In the genomic region with DNA sequence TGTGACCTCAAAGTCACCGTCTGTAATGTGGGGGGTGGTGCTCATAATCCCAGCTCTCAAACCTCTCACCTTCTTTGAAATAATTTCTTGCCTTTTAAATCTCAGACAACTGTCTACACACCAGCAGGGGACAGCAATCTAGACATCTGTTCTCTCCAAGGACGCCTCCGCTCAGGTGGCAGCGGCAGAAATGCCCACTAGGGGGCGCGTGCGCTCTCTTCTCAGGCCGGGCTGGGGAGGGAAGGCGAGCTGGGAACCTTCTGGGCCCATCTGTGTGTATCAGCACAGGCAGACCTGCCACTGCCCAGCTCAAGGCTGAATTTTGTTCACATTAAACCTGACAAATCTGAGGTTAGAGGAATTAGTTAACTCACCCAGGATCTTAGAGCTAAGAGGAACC, we compare ENCODE assay signal across 7 mouse cellular contexts. TPM values are rescaled to one million over a fixed set of nuclear protein-coding genes. Genes with fewer than 3 reads are reported as not detected.
DNase-seq lines count a peak whose midpoint lies in the region; ATAC-seq and TF ChIP-seq lines count a peak whose summit lies in the region.

No protein-coding gene starts in this region.

- H3K27ac ChIP-seq in bone marrow, adult 2 months (ENCODE audit: control insufficient read depth, insufficient read depth, low read depth, low read length, poor library complexity) = no peak overlapping the region
- H3K27ac ChIP-seq in embryonic facial prominence, embryonic 11.5 days (replicated peaks; ENCODE audit: low read depth, low read length) = no peak overlapping the region
- no peak overlapping the region for H3K27ac ChIP-seq in testis, adult 2 months (ENCODE audit: control insufficient read depth, insufficient read depth, low read depth, low read length)

- no peaks in the 10 kb centered on the region for H3K27me3 ChIP-seq in embryonic facial prominence, embryonic 11.5 days (ENCODE audit: control insufficient read depth, insufficient read depth, low read length)
- H3K27me3 ChIP-seq in testis, adult 2 months (ENCODE audit: control insufficient read depth, insufficient read depth, low read length) = no peaks in the 10 kb centered on the region

- no peak overlapping the region for H3K4me2 ChIP-seq in embryonic facial prominence, embryonic 11.5 days (ENCODE audit: low read depth, low read length)

- ATAC-seq in embryonic facial prominence, embryonic 11.5 days (replicated peaks; ENCODE audit: insufficient number of reproducible peaks, low FRiP score, low TSS enrichment, low read depth) = peak; percentile 54
- ATAC-seq in megakaryocyte progenitor cell, adult 5-6 weeks (replicated peaks; ENCODE audit: poor library complexity) = peak; percentile 82

- WGBS in bone marrow, adult 2 months = 39% methylated on average over 9 of the region's 9 CpGs
- 20% methylated on average over 9 of the region's 9 CpGs for WGBS in embryonic facial prominence, embryonic 11.5 days

- TF ChIP-seq CTCF in bone marrow, adult 2 months (IDR thresholded peaks at IDR 0.05; ENCODE audit: control insufficient read depth, insufficient read depth, low read length) = peak; percentile 75
- TF ChIP-seq CTCF in testis, adult 2 months (IDR thresholded peaks at IDR 0.05; ENCODE audit: control insufficient read depth, insufficient read depth, insufficient replicate concordance, low read depth, low read length) = peak; percentile 86

- no peak for TF ChIP-seq POLR2A in bone marrow, adult 2 months (IDR thresholded peaks at IDR 0.05; ENCODE audit: borderline replicate concordance, control insufficient read depth, low read depth, low read length)
- no peak for TF ChIP-seq POLR2A in testis, adult 2 months (IDR thresholded peaks at IDR 0.05; ENCODE audit: control insufficient read depth, low read depth, low read length)

- H3K9ac ChIP-seq in embryonic facial prominence, embryonic 11.5 days (replicated peaks; ENCODE audit: low read length) = no peak overlapping the region

- peak; percentile 39 for DNase-seq in right cerebral cortex, postnatal 4 days
- DNase-seq in right cerebral cortex, postnatal 36 days (ENCODE audit: low spot score in 2 of 2) = no peak
- peak; percentile 69 for DNase-seq in embryonic facial prominence, embryonic 11.5 days (ENCODE audit: low spot score)
- peak; percentile 26 for DNase-seq in kidney, adult 9 months

- no peaks in the 10 kb centered on the region for H3K36me3 ChIP-seq in embryonic facial prominence, embryonic 11.5 days (replicated peaks; ENCODE audit: control insufficient read depth, insufficient read depth, low read depth, low read length)
- no peaks in the 10 kb centered on the region for H3K36me3 ChIP-seq in testis, adult 2 months (ENCODE audit: control insufficient read depth, insufficient read depth, low read length)

- no peaks in the 10 kb centered on the region; the same call in 1 of the 2 replicates for H3K4me1 ChIP-seq in bone marrow, adult 2 months (ENCODE audit: control insufficient read depth, insufficient read depth, low read length)
- H3K4me1 ChIP-seq in embryonic facial prominence, embryonic 11.5 days (ENCODE audit: control insufficient read depth, insufficient read depth, low read length) = no peaks in the 10 kb centered on the region
- peaks cover 5% of the 10 kb centered on the region for H3K4me1 ChIP-seq in testis, adult 2 months (ENCODE audit: control insufficient read depth, insufficient read depth, low read length)

- H3K4me3 ChIP-seq in bone marrow, adult 2 months (replicated peaks; ENCODE audit: control insufficient read depth, low read depth, low read length) = no peak overlapping the region
- H3K4me3 ChIP-seq in embryonic facial prominence, embryonic 11.5 days (ENCODE audit: low read depth, low read length) = no peak overlapping the region
- H3K4me3 ChIP-seq in testis, adult 2 months (ENCODE audit: control insufficient read depth, low read depth, low read length) = peak overlapping the region; percentile 40

- H3K9me3 ChIP-seq in embryonic facial prominence, embryonic 11.5 days (replicated peaks; ENCODE audit: control insufficient read depth, low read length) = no peaks in the 10 kb centered on the region

RNA-seq across cellular contexts. Expression of gene Dhx15, which starts 58.2 kb away (rescaled TPM):
- 47.8 and 89.4 TPM in 2 replicates for polyA plus RNA-seq in bone marrow, adult 2 months (2011; ENCODE audit: insufficient read depth, insufficient read length, low replicate concordance, missing spikeins)
- 112 and 118 TPM in 2 replicates for polyA plus RNA-seq in embryonic facial prominence, embryonic 11.5 days (2014; fragmentation: Nextera tagmentation; extraction: Ambion mirVana)
- 305 and 320 TPM in 2 replicates for total RNA-seq in megakaryocyte progenitor cell, adult 5-6 weeks (2015)
- total RNA-seq in megakaryocyte progenitor cell, adult 5-6 weeks (2017) = 315 and 364 TPM in 2 replicates
- 30.1 and 40.6 TPM in 2 replicates for polyA plus RNA-seq in testis, adult 2 months (2012; rRNA removed)

Comparison
In these comparisons a context has a peak if more than half of its experiments do, and no peak if none do; other contexts are left out.
1. DNase-seq: peak in right cerebral cortex, postnatal 4 days (single experiment), embryonic facial prominence, embryonic 11.5 days (single experiment) and kidney, adult 9 months (single experiment); none in right cerebral cortex, postnatal 36 days (0 of 2).